Mouse (Mus musculus) heart, embryonic 10.5 days (tissue): ENCODE measurements around the gene Ncstn. TPM values are rescaled to one million over a fixed set of nuclear protein-coding genes. Genes with fewer than 3 reads are reported as not detected.
A peak's percentile ranks its signal among the peaks of the same experiment; 100 is the strongest.

Source experiments
- DNase-seq: peaks from one replicate; pipeline ENCODE4 v3.0.0-alpha.2; 2017; ENCODE audit warnings: low spot score
- H3K27ac ChIP-seq: fragments of 300-500 bp; sonication (generic); 2 replicates; pipeline ENCODE4 v1.5.1; 2016; ENCODE audit warnings: mild to moderate bottlenecking
- H3K27me3 ChIP-seq: fragments of 300-500 bp; sonication (generic); 2 replicates; pipeline ENCODE4 v1.6.1; 2016; ENCODE audit warnings: mild to moderate bottlenecking; ENCODE audit not compliant: poor library complexity, insufficient read depth, severe bottlenecking
- H3K36me3 ChIP-seq: fragments of 300-500 bp; sonication (generic); 2 replicates; pipeline ENCODE4 v1.6.1; 2016; ENCODE audit warnings: mild to moderate bottlenecking, moderate library complexity
- H3K4me1 ChIP-seq: fragments of 300-500 bp; sonication (generic); 2 replicates; pipeline ENCODE4 v1.6.1; 2016; ENCODE audit warnings: mild to moderate bottlenecking
- H3K4me3 ChIP-seq: fragments of 300-500 bp; sonication (generic); 2 replicates; pipeline ENCODE4 v1.5.1; 2016; ENCODE audit warnings: mild to moderate bottlenecking, moderate library complexity
- H3K9me3 ChIP-seq: fragments of 300-500 bp; sonication (generic); 2 replicates; pipeline ENCODE4 v1.6.1; 2016; ENCODE audit warnings: mild to moderate bottlenecking, moderate library complexity
- WGBS: fragments of 180-500 bp; shearing (Covaris S2); methylation state at CpG from one replicate; pipeline ENCODE4 v1.1.7; 2016; 5-methylcytosine and 5-hydroxymethylcytosine counted together
- polyA plus RNA-seq: library from polyadenylated mRNA; unstranded; fragments of >200 nt; fragmentation: Nextera tagmentation; extraction: Ambion mirVana; gene quantifications from 2 replicates; pipeline ENCODE4 v1.2.1, GENCODE M21; 2016

The Ncstn gene
- polyA plus RNA-seq = 107 and 124 TPM in 2 replicates

- Histone ChIP-seq H3K9me3 (no peaks in the 10 kb centered on the region), H3K4me3 (peak within 1 kb of the TSS; percentile 70), H3K27me3 (no peaks in the 10 kb centered on the region), H3K27ac (peak within 1 kb of the TSS; percentile 93), H3K4me1 (peaks cover 14% of the 10 kb centered on the region; the same call in 1 of the 2 replicates), H3K36me3 (peaks cover 30% of the 10 kb centered on the region)
- DNase-seq = peak; percentile 97
- WGBS = under 1% methylated on average over 40 of the region's 40 CpGs
These were observed at the start of gene Ncstn, which contains the start of gene Copa for GRCm38 (mm10) chr1:172082101-172082898. Gene Ncstn, minus strand, starts transcription at chr1:172082795. Gene Copa, plus strand, starts transcription at chr1:172082529.

GRCm38 (mm10) chr1:172132319-172132718 lies 49.7 kb upstream of the Ncstn start:
- Histone ChIP-seq H3K9me3 (no peaks in the 10 kb centered on the region), H3K27me3 (no peaks in the 10 kb centered on the region), H3K27ac (no peak overlapping the region), H3K4me3 (no peak overlapping the region), H3K36me3 (peaks cover 78% of the 10 kb centered on the region), H3K4me1 (peaks cover 6% of the 10 kb centered on the region)
- DNase-seq = no peak
- 88% methylated on average over 7 of the region's 7 CpGs for WGBS

- Histone ChIP-seq H3K27me3 (no peaks in the 10 kb centered on the region), H3K4me3 (no peak overlapping the region), H3K36me3 (peaks cover 62% of the 10 kb centered on the region), H3K4me1 (peaks cover 6% of the 10 kb centered on the region), H3K9me3 (no peaks in the 10 kb centered on the region), H3K27ac (no peak overlapping the region)
- WGBS = 95% methylated on average over 5 of the region's 5 CpGs
- no peak for DNase-seq
These were observed 47.2 kb upstream of the Ncstn start for GRCm38 (mm10) chr1:172129780-172130179.

- H3K27me3 ChIP-seq = no peaks in the 10 kb centered on the region
- no peaks in the 10 kb centered on the region for H3K9me3 ChIP-seq
- H3K27ac ChIP-seq = no peak overlapping the region
- WGBS = 65% methylated on average over 2 of the region's 2 CpGs
- peaks cover 6% of the 10 kb centered on the region for H3K4me1 ChIP-seq
- DNase-seq = no peak
- no peak overlapping the region for H3K4me3 ChIP-seq
- H3K36me3 ChIP-seq = peaks cover 56% of the 10 kb centered on the region
These were observed 46.5 kb upstream of the Ncstn start for GRCm38 (mm10) chr1:172129108-172129507.

GRCm38 (mm10) chr1:172128563-172128962 lies 46.0 kb upstream of the Ncstn start:
- peaks cover 54% of the 10 kb centered on the region for H3K36me3 ChIP-seq
- 92% methylated on average over 15 of the region's 15 CpGs for WGBS
- H3K4me1 ChIP-seq = peaks cover 6% of the 10 kb centered on the region
- DNase-seq = no peak
- H3K27me3 ChIP-seq = no peaks in the 10 kb centered on the region
- H3K9me3 ChIP-seq = no peaks in the 10 kb centered on the region
- no peak overlapping the region for H3K27ac ChIP-seq
- H3K4me3 ChIP-seq = no peak overlapping the region

GRCm38 (mm10) chr1:172127487-172127886 lies 44.9 kb upstream of the Ncstn start:
- Histone ChIP-seq H3K36me3 (peaks cover 54% of the 10 kb centered on the region), H3K4me1 (peaks cover 6% of the 10 kb centered on the region), H3K4me3 (peak overlapping the region; percentile 89), H3K9me3 (no peaks in the 10 kb centered on the region), H3K27me3 (no peaks in the 10 kb centered on the region), H3K27ac (peak overlapping the region; percentile 94)
- 39% methylated on average over 5 of the region's 5 CpGs for WGBS
- no peak for DNase-seq

- Histone ChIP-seq H3K4me1 (peaks cover 6% of the 10 kb centered on the region), H3K4me3 (peak within 1 kb of the TSS; percentile 89), H3K27ac (peak within 1 kb of the TSS; percentile 94), H3K36me3 (peaks cover 54% of the 10 kb centered on the region), H3K27me3 (no peaks in the 10 kb centered on the region), H3K9me3 (no peaks in the 10 kb centered on the region)
- peak; percentile 96 for DNase-seq
- 1% methylated on average over 42 of the region's 42 CpGs for WGBS
These were observed 44.1 kb upstream of the Ncstn start, which contains the start of gene Pex19 for GRCm38 (mm10) chr1:172126376-172127347. Gene Pex19, plus strand, starts transcription at chr1:172126755.

GRCm38 (mm10) chr1:172124572-172124971 lies 42.0 kb upstream of the Ncstn start:
- WGBS = 71% methylated on average over 6 of the region's 6 CpGs
- Histone ChIP-seq H3K27me3 (no peaks in the 10 kb centered on the region), H3K36me3 (peaks cover 55% of the 10 kb centered on the region), H3K9me3 (no peaks in the 10 kb centered on the region), H3K27ac (no peak overlapping the region), H3K4me1 (peaks cover 6% of the 10 kb centered on the region), H3K4me3 (no peak overlapping the region)
- DNase-seq = no peak

- Histone ChIP-seq H3K4me3 (no peak overlapping the region), H3K27ac (no peak overlapping the region), H3K27me3 (no peaks in the 10 kb centered on the region), H3K9me3 (no peaks in the 10 kb centered on the region), H3K4me1 (peaks cover 4% of the 10 kb centered on the region), H3K36me3 (peaks cover 62% of the 10 kb centered on the region)
- DNase-seq = no peak
- whole genome bisulfite sequencing = 79% methylated on average over 2 of the region's 2 CpGs
These were observed 40.1 kb upstream of the Ncstn start for GRCm38 (mm10) chr1:172122671-172123070.

- Histone ChIP-seq H3K27ac (no peak overlapping the region), H3K4me1 (no peaks in the 10 kb centered on the region), H3K36me3 (peaks cover 92% of the 10 kb centered on the region), H3K9me3 (no peaks in the 10 kb centered on the region), H3K4me3 (no peak overlapping the region), H3K27me3 (no peaks in the 10 kb centered on the region)
- no peak for DNase-seq
- WGBS = 65% methylated on average over 3 of the region's 3 CpGs
These were observed 37.1 kb upstream of the Ncstn start for GRCm38 (mm10) chr1:172119720-172120119.

GRCm38 (mm10) chr1:172119100-172119499 lies 36.5 kb upstream of the Ncstn start:
- Histone ChIP-seq H3K4me1 (no peaks in the 10 kb centered on the region), H3K36me3 (peaks cover 98% of the 10 kb centered on the region), H3K4me3 (no peak overlapping the region), H3K27me3 (no peaks in the 10 kb centered on the region), H3K27ac (no peak overlapping the region), H3K9me3 (no peaks in the 10 kb centered on the region)
- DNase-seq = no peak
- WGBS = 73% methylated on average over 6 of the region's 6 CpGs

GRCm38 (mm10) chr1:172116948-172117347 lies 34.4 kb upstream of the Ncstn start:
- no peak overlapping the region for H3K27ac ChIP-seq
- no peaks in the 10 kb centered on the region for H3K9me3 ChIP-seq
- DNase-seq = no peak
- no peaks in the 10 kb centered on the region for H3K27me3 ChIP-seq
- no peak overlapping the region for H3K4me3 ChIP-seq
- 91% methylated on average over 5 of the region's 5 CpGs for WGBS
- no peaks in the 10 kb centered on the region for H3K4me1 ChIP-seq
- peaks cover 100% of the 10 kb centered on the region for H3K36me3 ChIP-seq
